Mouse (Mus musculus) liver, embryonic 11.5 days (tissue): ENCODE data around the gene Fndc8. TPM values are rescaled to one million over a fixed set of nuclear protein-coding genes. Genes with fewer than 3 reads are reported as not detected.

Experiments
- ATAC-seq: fragments of 200-750 bp; cut with Nextera tagmentation; replicated peaks from 2 replicates; pipeline ENCODE4 v1.8.0; 2017; ENCODE audit warnings: moderate number of reproducible peaks, mild to moderate bottlenecking, moderate TSS enrichment, moderate library complexity; ENCODE audit not compliant: low FRiP score
- DNase-seq: peaks from one replicate; pipeline ENCODE4 v3.0.0-alpha.2; 2017; ENCODE audit warnings: low spot score
- H3K27ac ChIP-seq: fragments of 300-500 bp; sonication (generic); 2 replicates; pipeline ENCODE4 v1.5.1; 2014; ENCODE audit warnings: mild to moderate bottlenecking, low read depth, low read length, control low read depth
- H3K27me3 ChIP-seq: fragments of 300-500 bp; sonication (generic); replicated peaks from 2 replicates; pipeline ENCODE4 v1.6.1; 2014; ENCODE audit warnings: low read length, mixed read lengths; ENCODE audit not compliant: control insufficient read depth, insufficient read depth
- H3K36me3 ChIP-seq: fragments of 300-500 bp; sonication (generic); 2 replicates; pipeline ENCODE4 v1.6.1; 2014; ENCODE audit warnings: mild to moderate bottlenecking, low read length, moderate library complexity, mixed read lengths; ENCODE audit not compliant: control insufficient read depth, insufficient read depth
- H3K4me1 ChIP-seq: fragments of 300-500 bp; sonication (generic); replicated peaks from 2 replicates; pipeline ENCODE4 v1.6.1; 2014; ENCODE audit warnings: low read length, mixed read lengths; ENCODE audit not compliant: control insufficient read depth, insufficient read depth
- H3K4me2 ChIP-seq: fragments of 300-500 bp; sonication (generic); 2 replicates; pipeline ENCODE4 v1.6.1; 2014; ENCODE audit warnings: mild to moderate bottlenecking, control low read depth, moderate library complexity
- H3K4me3 ChIP-seq: fragments of 300-500 bp; sonication (generic); 2 replicates; pipeline ENCODE4 v1.5.1; 2014; ENCODE audit warnings: low read depth, low read length, control low read depth
- H3K9ac ChIP-seq: fragments of 300-500 bp; sonication (generic); 2 replicates; pipeline ENCODE4 v1.6.1; 2014; ENCODE audit warnings: low read depth, low read length, control low read depth
- H3K9me3 ChIP-seq: fragments of 300-500 bp; sonication (generic); 2 replicates; pipeline ENCODE4 v1.6.1; 2016; ENCODE audit warnings: low read length, inconsistent platforms, mixed read lengths; ENCODE audit not compliant: control insufficient read depth
- whole genome bisulfite sequencing: fragments of 180-500 bp; shearing (Covaris S2); extraction: QIAGEN DNeasy Blood & Tissue Kit; methylation state at CpG from one replicate; pipeline ENCODE4 v1.1.7; 2014; 5-methylcytosine and 5-hydroxymethylcytosine counted together
- polyA plus RNA-seq: library from polyadenylated mRNA; unstranded; fragments of >200 nt; fragmentation: Nextera tagmentation; extraction: Ambion mirVana; gene quantifications from 2 replicates; pipeline ENCODE4 v1.2.1, GENCODE M21; 2014

Gene Fndc8
- 0.13 and 0.15 TPM in 2 replicates for polyA plus RNA-seq

DNA sequence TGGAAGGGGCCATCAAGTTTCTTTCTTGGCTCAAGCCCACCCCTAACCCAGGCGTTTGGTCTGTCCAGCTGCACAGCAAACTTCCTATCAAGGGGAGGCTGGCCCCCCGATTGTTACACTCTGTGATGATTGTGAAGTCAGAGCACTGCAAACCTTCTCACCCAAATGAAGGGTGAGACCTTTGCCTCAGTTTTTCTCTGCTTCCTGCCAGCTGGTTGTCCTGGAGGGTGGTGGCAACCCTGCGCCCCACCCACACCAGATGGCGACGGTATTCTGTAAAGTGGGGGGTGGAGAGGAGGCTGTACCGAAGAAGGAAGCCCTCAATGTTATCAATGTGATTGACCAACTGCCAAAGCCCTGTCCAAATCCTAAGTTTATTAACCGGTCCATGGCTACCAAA, at the start of gene Fndc8:
Fndc8 (plus strand) TSS at position 189 of the 400 bp plus-strand sequence.
- Histone ChIP-seq H3K9ac (no peak within 1 kb of the TSS; the same call in 1 of the 2 replicates), H3K4me2 (no peak within 1 kb of the TSS), H3K27me3 (peaks cover 4% of the 10 kb centered on the region), H3K36me3 (no peaks in the 10 kb centered on the region), H3K4me1 (peaks cover 8% of the 10 kb centered on the region; the same call in 1 of the 2 replicates), H3K27ac (no peak within 1 kb of the TSS), H3K4me3 (no peak within 1 kb of the TSS), H3K9me3 (no peaks in the 10 kb centered on the region)
- DNase-seq (no peak), ATAC-seq (no peak)
- WGBS, result 47% methylated on average over 7 of the region's 7 CpGs

DNA sequence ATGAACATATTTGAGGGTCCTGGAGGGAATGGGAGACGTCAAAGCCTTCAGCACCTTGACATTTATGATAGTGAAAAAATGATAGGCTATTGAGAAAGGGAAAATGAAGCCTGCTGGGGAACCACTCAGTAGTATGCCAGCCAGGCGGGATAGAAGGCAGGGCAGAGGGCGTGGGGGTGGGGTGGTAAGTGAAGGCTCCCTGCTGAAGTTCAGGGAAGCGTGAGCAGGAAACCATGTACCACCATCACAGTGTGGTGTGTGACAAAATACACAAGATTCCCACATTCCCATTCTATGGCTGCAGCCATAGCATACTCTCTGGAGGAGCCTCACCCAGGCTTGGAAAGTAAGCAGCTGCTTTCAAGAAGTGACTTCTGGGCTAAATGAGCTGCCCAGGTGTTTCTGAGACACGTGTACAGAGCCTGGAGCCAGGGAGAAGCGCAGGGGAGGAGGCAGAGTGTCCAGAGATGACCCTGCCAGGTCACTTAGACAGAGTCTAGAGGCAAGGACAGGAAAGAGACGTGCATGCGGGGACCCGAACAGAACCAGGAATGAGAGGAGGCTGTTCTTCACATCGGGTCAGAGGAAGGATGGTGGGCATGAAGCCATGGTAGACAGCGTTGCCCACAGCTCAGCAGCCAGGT, 47.0 kb upstream of the Fndc8 start:
- Histone ChIP-seq H3K4me2 (peak overlapping the region; percentile 92), H3K27me3 (no peaks in the 10 kb centered on the region)

DNA sequence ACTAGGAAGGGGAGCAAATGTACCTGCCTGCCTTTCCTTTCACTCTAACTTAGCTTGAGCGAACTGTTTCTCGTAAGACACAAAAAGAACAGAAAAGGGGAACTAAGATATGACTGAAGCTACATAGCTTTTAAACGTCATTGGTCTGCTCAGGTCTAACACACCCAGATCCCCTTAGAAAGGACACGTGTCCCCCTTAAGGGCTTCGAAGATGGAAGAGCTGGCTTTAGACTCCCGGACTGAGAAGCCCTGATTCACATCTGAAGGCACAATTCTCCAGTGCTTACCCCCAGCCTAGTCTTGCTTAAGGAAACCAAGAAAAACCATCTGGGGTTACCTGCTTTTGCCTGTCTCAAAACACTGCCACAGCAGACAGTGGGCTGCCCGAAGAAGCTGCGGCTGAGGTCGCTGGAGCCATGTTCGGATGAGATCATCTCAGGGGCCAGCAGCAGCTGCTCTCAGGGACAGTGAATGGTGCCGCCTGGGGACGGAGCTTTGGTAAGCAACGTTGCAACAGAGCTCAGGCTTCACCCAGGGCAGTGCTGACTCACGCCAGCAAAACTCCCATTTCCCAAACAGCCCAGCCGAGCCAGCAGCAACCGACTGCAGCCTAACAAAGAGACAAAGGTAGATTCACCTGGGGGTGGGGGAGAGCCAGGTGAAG, 46.4 kb upstream of the Fndc8 start:
- Histone ChIP-seq H3K36me3 (peaks cover 5% of the 10 kb centered on the region; the same call in 1 of the 2 replicates), H3K4me3 (peak overlapping the region; percentile 47), H3K4me2 (peak overlapping the region; percentile 92), H3K4me1 (peaks cover 62% of the 10 kb centered on the region), H3K27ac (peak overlapping the region; percentile 98), H3K9me3 (no peaks in the 10 kb centered on the region), H3K9ac (peak overlapping the region; percentile 69), H3K27me3 (no peaks in the 10 kb centered on the region)
- ATAC-seq, result peak; percentile 82
- DNase-seq, result no peak
- 13% methylated on average over 16 of the region's 16 CpGs for WGBS

More for the DNA sequence above, 47.0 kb upstream of the Fndc8 start:
- DNase-seq, result no peak
- Histone ChIP-seq H3K9ac (peak overlapping the region; percentile 69), H3K9me3 (no peaks in the 10 kb centered on the region), H3K36me3 (peaks cover 5% of the 10 kb centered on the region; the same call in 1 of the 2 replicates), H3K27ac (peak overlapping the region; percentile 98), H3K4me1 (peaks cover 57% of the 10 kb centered on the region), H3K4me3 (peak overlapping the region; percentile 47)
- WGBS, result 52% methylated on average over 11 of the region's 11 CpGs
- no peak for ATAC-seq

DNA sequence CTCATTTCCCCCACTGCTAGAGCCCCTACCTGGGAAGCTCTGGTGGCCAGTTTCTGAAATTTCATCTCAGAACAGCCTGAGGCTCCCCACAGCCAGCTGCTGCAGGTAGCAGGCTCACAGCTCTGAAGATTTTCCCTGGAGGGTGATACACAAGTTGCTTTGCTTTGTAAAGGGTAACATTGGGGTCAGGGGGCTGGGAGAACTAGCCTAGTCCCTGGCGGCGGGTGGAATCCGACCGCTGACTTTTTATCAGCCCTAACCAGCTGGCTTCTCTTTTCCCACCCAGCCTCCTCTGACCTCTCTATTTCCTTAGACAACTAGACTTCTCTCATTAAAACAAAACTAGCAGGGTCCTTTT, 45.9 kb upstream of the Fndc8 start:
- H3K4me3 ChIP-seq, result peak overlapping the region; percentile 47
- peaks cover 5% of the 10 kb centered on the region; the same call in 1 of the 2 replicates for H3K36me3 ChIP-seq
- H3K4me1 ChIP-seq, result peaks cover 58% of the 10 kb centered on the region
- ATAC-seq (peak; percentile 81), DNase-seq (peak; percentile 68)
- H3K4me2 ChIP-seq, result peak overlapping the region; percentile 92
- WGBS, result 0% methylated on average over 4 of the region's 4 CpGs
- H3K9ac ChIP-seq, result peak overlapping the region; percentile 69
- no peaks in the 10 kb centered on the region for H3K9me3 ChIP-seq
- H3K27ac ChIP-seq, result peak overlapping the region; percentile 98
- H3K27me3 ChIP-seq, result no peaks in the 10 kb centered on the region

DNA sequence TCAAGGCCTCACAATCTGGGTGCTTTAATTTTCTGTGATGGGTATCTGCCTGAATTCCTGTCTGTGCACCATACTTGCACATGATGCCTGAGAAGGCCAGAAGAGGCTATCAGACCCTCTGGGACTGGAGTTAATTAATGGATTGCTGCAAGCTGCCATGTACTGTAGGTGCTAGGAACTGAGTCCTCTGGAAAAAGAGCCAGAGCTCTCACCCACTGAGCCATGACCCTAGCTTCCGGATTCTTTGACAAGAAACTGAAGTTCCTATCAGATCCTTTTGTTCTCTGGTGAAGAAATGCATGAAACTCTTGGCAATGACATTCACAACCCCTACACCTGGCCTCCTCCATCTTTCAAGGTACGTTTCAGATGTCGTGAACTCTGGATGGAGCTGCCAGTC, 45.0 kb upstream of the Fndc8 start:
- DNase-seq (no peak), ATAC-seq (no peak)
- Histone ChIP-seq H3K27ac (peak overlapping the region; percentile 98), H3K27me3 (no peaks in the 10 kb centered on the region), H3K4me1 (peaks cover 59% of the 10 kb centered on the region), H3K4me2 (peak overlapping the region; percentile 92), H3K4me3 (0 out of 2 replicates have a peak overlapping the region, but pooled peaks have one; percentile 20), H3K36me3 (peaks cover 5% of the 10 kb centered on the region; the same call in 1 of the 2 replicates), H3K9me3 (no peaks in the 10 kb centered on the region), H3K9ac (peak overlapping the region; percentile 50)
- 51% methylated on average over 3 of the region's 3 CpGs for WGBS

DNA sequence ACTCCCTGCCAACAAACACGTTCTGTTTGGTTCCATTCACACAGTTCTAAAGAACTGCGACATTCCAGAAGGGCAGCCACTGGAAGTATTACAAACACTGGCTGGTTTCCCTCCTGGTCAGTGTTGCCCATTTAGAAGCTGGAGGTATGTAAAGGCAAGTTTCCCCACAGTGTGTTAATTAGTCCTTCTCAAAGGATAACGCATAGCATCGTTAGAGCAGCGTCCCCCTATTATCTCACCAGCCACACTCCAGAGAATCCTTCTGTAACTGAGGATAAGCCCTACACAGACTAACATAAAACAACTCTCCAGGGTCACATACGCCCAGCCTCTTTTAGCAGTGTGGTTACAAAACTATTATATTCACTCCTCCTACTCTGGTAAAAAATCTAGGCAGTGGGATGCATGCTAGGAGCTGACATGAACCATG, 44.3 kb upstream of the Fndc8 start:
- H3K27ac ChIP-seq, result peak overlapping the region; percentile 98
- DNase-seq (no peak), ATAC-seq (peak; percentile 89)
- H3K27me3 ChIP-seq, result no peaks in the 10 kb centered on the region
- peaks cover 65% of the 10 kb centered on the region for H3K4me1 ChIP-seq
- peak overlapping the region; percentile 92 for H3K4me2 ChIP-seq
- 33% methylated on average over 6 of the region's 6 CpGs for WGBS
- H3K36me3 ChIP-seq, result peaks cover 5% of the 10 kb centered on the region; the same call in 1 of the 2 replicates
- H3K9ac ChIP-seq, result peak overlapping the region; percentile 46
- H3K4me3 ChIP-seq, result peak overlapping the region; percentile 20; the same call in 1 of the 2 replicates
- H3K9me3 ChIP-seq, result no peaks in the 10 kb centered on the region

DNA sequence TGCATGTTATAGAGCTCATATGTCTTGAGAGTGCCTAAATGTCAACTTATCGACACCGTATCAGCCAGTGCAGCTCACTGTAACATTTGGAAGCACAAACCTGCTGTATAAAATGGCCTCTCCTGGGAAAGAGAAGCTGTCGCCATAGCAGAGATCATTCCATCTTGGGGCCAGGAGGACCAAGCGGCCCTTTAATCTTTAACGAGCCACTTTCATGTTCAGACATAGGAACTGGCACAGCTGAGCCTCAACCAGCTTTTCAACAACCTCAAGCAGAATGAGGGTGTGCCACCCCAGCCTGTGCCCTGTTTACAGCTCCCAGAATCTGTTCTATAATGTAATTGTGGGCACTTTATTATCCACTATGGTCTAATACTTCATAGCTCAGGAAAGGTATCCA, 41.7 kb upstream of the Fndc8 start:
- peak overlapping the region; percentile 34; the same call in 1 of the 2 replicates for H3K27ac ChIP-seq
- H3K9me3 ChIP-seq, result no peaks in the 10 kb centered on the region
- WGBS, result 83% methylated on average over 5 of the region's 5 CpGs
- no peak overlapping the region for H3K4me2 ChIP-seq
- H3K27me3 ChIP-seq, result no peaks in the 10 kb centered on the region
- no peak for ATAC-seq
- no peaks in the 10 kb centered on the region; the same call in 1 of the 2 replicates for H3K36me3 ChIP-seq
- no peak overlapping the region for H3K9ac ChIP-seq
- no peak overlapping the region for H3K4me3 ChIP-seq
- no peak for DNase-seq
- H3K4me1 ChIP-seq, result peaks cover 75% of the 10 kb centered on the region

DNA sequence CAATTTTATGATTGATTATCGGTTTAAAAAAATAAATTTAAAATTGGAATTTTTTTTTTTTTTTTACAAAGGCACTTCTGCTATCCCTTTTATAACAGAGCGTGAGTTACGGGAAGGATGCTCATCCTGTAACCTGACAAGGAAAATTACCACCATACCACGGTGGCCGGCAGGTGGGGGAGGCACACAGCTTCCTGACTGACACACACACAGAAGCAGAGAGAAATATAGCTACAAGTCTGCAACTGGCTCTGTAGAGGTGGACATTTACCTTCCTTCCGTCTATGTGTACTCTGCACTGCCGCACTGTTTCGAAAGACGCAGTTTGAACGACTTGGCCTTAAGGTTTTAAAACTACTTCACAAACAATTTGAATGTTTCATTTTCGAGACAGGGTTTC, 39.8 kb upstream of the Fndc8 start:
- H3K4me1 ChIP-seq, result peaks cover 74% of the 10 kb centered on the region

More for the DNA sequence above, 39.8 kb upstream of the Fndc8 start:
- Histone ChIP-seq H3K27ac (no peak overlapping the region), H3K4me2 (peak overlapping the region; percentile 20; the same call in 1 of the 2 replicates), H3K4me3 (no peak overlapping the region), H3K9ac (0 out of 2 replicates have a peak overlapping the region, but pooled peaks have one; percentile 31), H3K9me3 (no peaks in the 10 kb centered on the region), H3K27me3 (no peaks in the 10 kb centered on the region), H3K36me3 (no peaks in the 10 kb centered on the region; the same call in 1 of the 2 replicates)
- ATAC-seq (no peak), DNase-seq (no peak)
- WGBS, result 77% methylated on average over 11 of the region's 11 CpGs
